Mouse (Mus musculus) G1E-ER4 (cell line): ENCODE measurements at regions not wholly inside any gene's neighbourhood (a gene's known extent, or its start where the extent isn't known, plus 50 kb on each side); places are given as distances from the start of the nearest gene placed in this dataset.

ENCODE experiments used
- GATA1 ChIP-seq: IDR thresholded peaks from one replicate; pipeline ENCODE4 v1.8.0; 2012; ENCODE audit warnings: low read length, inconsistent platforms

- TF ChIP-seq GATA1, result no peak
Observed at GRCm38 (mm10) chr8:90192856-90193255, 155.3 kb downstream of the Tox3 start.

- no peak for TF ChIP-seq GATA1
Observed at GRCm38 (mm10) chr8:90182807-90183206, 165.3 kb downstream of the Tox3 start.

DNA sequence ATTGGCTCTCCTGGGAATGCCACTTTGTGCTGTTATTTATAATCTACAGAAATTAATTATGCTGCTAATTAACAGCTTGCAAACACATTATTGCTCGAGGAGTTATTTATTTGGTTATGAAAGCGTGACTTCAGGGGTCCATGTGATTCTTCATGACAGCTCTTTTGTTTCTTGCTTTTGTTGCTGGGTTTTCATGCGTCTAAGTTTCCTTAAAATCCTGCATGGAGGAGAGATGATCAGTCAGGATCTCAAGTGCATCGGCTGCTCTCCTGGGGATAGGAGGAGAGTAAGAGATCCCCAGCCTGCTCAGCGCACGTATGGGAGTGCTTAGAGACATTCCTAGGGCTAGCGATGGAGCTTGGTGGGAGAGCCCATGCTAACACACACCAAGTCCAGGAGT, 171.4 kb downstream of the Tox3 start:
- no peak for TF ChIP-seq GATA1

DNA sequence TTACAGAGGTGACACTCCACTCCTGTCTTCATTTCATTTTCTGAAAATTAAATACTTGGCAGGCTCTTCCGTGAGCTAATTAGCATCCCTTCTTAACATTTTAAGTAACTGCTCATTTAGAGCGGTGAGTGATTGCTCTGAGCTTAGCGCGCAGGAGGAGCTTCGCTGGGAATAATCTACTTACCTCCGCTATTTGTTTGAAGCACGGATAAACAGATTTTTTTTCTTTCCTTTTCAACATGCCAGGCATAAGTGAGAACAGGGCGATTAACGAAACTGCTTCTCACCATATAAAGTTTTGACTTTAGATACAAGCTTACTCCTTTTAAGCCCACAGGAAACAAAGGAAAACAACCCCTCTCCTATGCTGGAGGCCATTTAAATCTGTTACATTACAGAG, 171.8 kb downstream of the Tox3 start:
- no peak for TF ChIP-seq GATA1

DNA sequence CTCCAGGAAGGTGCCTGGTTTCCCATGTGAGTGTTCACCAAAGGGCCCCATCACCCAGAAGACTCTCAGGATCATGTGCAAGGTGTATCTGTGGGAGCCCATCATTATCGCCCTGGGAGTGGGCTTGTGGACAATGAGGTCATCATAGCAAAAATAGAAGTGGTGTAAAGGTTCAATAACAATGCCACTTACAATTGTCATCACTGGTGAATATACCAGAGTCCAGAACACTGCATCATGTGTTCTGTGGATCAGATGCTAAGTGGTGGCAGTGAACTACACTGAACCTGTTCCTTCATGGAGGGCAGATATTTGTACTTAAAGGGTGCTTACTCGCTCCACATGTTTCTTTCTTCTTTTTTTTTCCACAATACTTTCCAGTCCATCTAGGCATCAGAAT, 181.5 kb downstream of the Tox3 start:
- TF ChIP-seq GATA1, result no peak

DNA sequence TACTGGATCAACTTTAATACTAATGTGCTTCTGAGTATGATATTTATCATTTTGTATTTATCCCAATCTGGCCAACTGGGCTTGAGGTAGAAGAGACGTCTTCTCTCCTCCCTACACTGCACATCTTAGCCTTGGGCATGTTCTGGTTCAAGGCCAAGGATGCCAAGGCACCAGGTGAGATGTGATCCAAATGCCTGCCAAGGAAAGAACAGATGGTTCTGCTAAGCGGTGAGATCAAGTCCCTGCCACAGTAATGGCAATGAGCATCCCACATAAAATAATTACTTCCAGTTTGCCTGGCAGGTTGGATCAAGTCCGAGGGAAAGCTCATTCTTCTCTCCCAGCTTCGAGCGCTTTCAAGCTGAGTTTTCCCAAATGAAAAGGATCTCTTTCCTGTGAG, 196.7 kb downstream of the Tox3 start:
- TF ChIP-seq GATA1, result no peak

- no peak for TF ChIP-seq GATA1
Observed at GRCm38 (mm10) chr8:90149903-90150302, 198.2 kb downstream of the Tox3 start.

GRCm38 (mm10) chr8:90134626-90135025, 213.5 kb downstream of the Tox3 start:
- no peak for TF ChIP-seq GATA1

GRCm38 (mm10) chr8:90130704-90131267, 217.4 kb downstream of the Tox3 start:
- no peak for TF ChIP-seq GATA1

DNA sequence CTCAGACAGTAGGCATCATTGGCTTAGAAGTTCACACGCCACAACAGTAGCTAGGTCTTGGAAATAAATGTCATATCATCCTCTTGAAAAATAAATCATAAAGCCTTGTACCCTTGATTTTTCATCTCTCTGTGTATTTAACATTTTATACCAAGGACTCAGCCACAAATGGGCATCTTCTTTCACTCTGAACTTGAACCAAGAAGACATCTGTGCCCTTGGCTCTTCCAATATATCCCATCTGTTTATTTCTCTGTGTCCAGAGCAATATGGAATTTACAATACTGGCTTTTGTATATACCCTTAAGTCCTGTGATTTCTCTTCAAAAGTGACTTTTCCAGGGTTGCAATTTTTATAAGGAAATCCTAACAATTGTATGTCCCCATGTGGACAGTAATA, 222.7 kb downstream of the Tox3 start:
- no peak for TF ChIP-seq GATA1

DNA sequence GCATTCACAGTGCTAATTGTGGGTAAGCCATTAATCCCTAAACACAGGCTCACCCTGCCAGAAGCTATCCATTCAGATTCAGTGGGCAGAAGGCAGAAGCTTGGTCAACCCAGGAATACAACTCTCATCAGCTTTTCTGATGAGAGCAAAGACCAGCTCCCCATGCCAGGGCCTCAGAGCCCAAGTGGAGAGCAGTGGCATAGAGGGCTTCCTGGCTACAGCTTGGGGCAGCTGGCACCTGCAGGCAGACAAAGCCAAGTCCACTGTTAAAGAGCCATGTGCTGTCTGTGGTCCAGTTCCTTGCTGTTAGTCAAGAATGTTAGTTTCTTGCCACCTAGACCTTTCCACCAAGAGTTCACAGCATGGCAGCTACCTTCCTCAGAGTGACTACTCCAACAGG, 225.0 kb downstream of the Tox3 start:
- TF ChIP-seq GATA1, result no peak

- TF ChIP-seq GATA1, result no peak
Observed at GRCm38 (mm10) chr8:90121935-90122334, 226.2 kb downstream of the Tox3 start.

DNA sequence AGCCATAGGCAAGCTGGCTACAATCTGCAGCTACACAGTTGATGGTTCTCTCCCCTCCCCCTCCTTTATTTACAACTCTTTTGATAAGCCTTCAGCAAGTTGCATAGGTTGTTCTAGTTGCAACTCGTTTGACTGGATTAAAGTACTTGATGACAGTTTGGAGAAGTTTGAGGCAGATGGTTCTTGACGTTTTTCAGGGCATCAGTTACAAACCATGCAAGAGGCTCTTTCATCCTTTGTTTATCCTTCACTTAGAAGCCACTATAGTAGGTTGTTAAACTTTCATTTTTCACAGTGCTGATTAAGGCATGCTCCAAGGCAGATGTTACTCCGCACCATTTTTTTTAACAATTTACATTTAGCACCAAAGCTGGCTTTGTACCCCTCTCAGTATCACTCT, 227.1 kb downstream of the Tox3 start:
- no peak for TF ChIP-seq GATA1

- no peak for TF ChIP-seq GATA1
Observed at GRCm38 (mm10) chr8:90115436-90115835, 232.7 kb downstream of the Tox3 start.

DNA sequence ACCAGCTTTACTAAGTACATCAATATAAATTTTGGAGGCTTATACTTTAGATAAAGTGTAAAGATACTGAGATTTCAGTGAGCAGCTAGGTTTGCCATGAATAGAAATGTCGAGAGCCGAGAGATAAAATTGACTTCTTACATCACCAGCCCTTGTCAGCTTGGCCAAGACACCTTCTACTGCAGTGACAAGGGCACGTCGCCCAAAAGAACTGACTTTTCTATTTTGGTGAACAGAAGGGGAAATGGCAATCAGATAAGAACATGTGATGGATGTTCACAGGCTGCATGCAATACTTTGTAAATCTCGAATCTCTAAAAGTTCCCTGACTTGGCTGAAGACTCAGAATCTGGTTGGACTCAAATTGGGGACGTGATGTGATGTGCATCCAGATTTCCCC, 247.6 kb downstream of the Tox3 start:
- TF ChIP-seq GATA1, result no peak

DNA sequence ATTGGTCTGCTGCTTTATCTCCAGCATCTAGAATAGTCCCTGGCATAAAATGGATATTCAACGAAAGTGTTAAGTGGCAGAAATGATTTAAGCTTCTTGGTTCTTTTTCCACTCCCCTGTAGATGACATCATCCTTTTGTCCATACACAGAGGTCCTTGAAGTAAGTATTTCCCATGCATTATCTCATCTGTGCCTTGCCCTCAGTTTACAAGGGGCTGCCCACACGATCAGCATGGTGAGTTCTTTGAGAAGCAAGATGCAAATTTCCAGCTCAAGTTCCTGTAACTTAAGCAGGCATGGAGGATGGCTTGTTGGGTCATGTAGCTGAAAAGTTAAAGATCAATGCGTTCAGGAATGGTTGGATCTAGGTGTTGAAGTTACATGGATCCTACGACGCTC, 265.5 kb downstream of the Tox3 start:
- no peak for TF ChIP-seq GATA1

DNA sequence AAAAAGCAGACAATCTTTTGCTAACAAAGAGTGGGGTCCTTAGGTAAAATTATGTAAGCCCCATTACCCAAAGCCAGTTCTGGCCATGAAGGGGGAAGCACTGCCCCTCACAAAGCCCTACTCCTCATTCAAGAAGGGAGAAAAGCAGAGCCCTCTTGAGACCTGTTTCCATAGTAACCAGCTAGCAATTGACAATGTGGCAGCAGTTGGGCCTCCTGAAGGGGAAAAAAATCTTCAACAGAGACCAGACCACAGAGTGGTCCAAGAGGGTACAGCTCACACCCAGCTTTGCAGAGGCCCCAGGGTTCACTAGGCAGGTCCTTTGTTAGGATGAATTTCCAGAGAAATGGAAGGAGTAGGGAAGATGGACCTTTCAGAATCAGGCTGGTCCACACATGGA, 271.8 kb downstream of the Tox3 start:
- no peak for TF ChIP-seq GATA1

- no peak for TF ChIP-seq GATA1
Observed at GRCm38 (mm10) chr8:90075796-90076195, 272.3 kb downstream of the Tox3 start.
